Mouse (Mus musculus): Measurements from ENCODE around the gene Cops3.

The Cops3 gene

GRCm38 (mm10) chr11:59811211-59811610, 28.4 kb downstream of the Cops3 start:
- CTCF ChIA-PET = no interaction called here

- CTCF ChIA-PET = no interaction called here
Measured at GRCm38 (mm10) chr11:59810480-59811158, 29.0 kb downstream of the Cops3 start.

- CTCF ChIA-PET = no interaction called here
Measured at GRCm38 (mm10) chr11:59809670-59810474, 29.8 kb downstream of the Cops3 start, which contains the start of gene Flcn. TSS of gene Flcn (minus strand) at chr11:59810016.

GRCm38 (mm10) chr11:59809071-59809669, 30.5 kb downstream of the Cops3 start:
- CTCF ChIA-PET = no interaction called here

- CTCF ChIA-PET = no interaction called here
Measured at GRCm38 (mm10) chr11:59808170-59808960, 31.3 kb downstream of the Cops3 start.

- CTCF ChIA-PET = no interaction called here
Measured at GRCm38 (mm10) chr11:59805656-59806055, 34.0 kb downstream of the Cops3 start.

GRCm38 (mm10) chr11:59805256-59805655, 34.4 kb downstream of the Cops3 start:
- CTCF ChIA-PET = no interaction called here

GRCm38 (mm10) chr11:59804409-59805110, 35.1 kb downstream of the Cops3 start:
- CTCF ChIA-PET = no interaction called here

GRCm38 (mm10) chr11:59803516-59803915, 36.1 kb downstream of the Cops3 start:
- CTCF ChIA-PET = no interaction called here

- CTCF ChIA-PET = interaction anchor here (0.6 kb wide), 1 partner anchor 33 kb away, joined by 3 read pairs; no protein-coding TSS in a partner anchor
Measured at GRCm38 (mm10) chr11:59801881-59802280, 37.8 kb downstream of the Cops3 start.

- CTCF ChIA-PET = no interaction called here
Measured at GRCm38 (mm10) chr11:59800412-59800811, 39.2 kb downstream of the Cops3 start.

GRCm38 (mm10) chr11:59793390-59793789, 46.2 kb downstream of the Cops3 start:
- CTCF ChIA-PET = no interaction called here

- CTCF ChIA-PET = interaction anchor here (0.5 kb wide), 1 partner anchor 1160 kb away, joined by 3 read pairs; no protein-coding TSS in a partner anchor
Measured at GRCm38 (mm10) chr11:59789311-59789710, 50.3 kb downstream of the Cops3 start.

GRCm38 (mm10) chr11:59787199-59787781, 52.3 kb downstream of the Cops3 start, which contains the start of gene Pld6:
TSS of gene Pld6 (minus strand) at chr11:59787645.
- CTCF ChIA-PET = interaction anchor here (0.6 kb wide), 1 partner anchor 28 kb away, joined by 9 read pairs; no protein-coding TSS in a partner anchor

- CTCF ChIA-PET = no interaction called here
Measured at GRCm38 (mm10) chr11:59786444-59787198, 53.0 kb downstream of the Cops3 start.

- CTCF ChIA-PET = no interaction called here
Measured at GRCm38 (mm10) chr11:59783591-59783990, 56.0 kb downstream of the Cops3 start.

GRCm38 (mm10) chr11:59782091-59782590, 57.5 kb downstream of the Cops3 start:
- CTCF ChIA-PET = no interaction called here

GRCm38 (mm10) chr11:59780241-59780640, 59.4 kb downstream of the Cops3 start:
- CTCF ChIA-PET = no interaction called here

GRCm38 (mm10) chr11:59779406-59779805, 60.2 kb downstream of the Cops3 start:
- CTCF ChIA-PET = no interaction called here

GRCm38 (mm10) chr11:59778874-59779223, 60.8 kb downstream of the Cops3 start:
- CTCF ChIA-PET = no interaction called here

All from spleen, embryonic (tissue).